ENCODE assay signal across 24 mouse cellular contexts in the genomic region with DNA sequence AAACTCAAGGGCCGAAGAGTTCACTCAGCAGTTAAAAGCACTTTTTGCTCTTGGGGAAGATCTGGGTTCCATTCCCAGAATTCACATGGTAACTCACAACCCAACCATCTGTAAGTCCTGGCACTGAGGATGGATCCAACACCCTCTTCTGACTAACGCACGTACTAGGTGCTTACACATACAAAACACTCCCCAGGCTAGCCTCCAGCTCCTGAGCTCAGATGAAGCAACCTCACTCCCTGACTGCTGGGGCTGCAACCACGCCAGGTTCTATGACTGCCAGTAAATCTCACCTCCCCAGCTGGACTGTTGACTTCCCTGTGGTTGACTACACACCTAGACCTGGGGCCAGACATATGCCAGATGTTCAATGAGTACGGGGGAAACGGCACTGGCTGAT. TPM values are rescaled to one million over a fixed set of nuclear protein-coding genes. Genes with fewer than 3 reads are reported as not detected.
"Had no signal": no experiment of that assay in that cellular context is flagged by ENCODE, and none has a peak within 500 bp of the region (broad histone marks: within the 10 kb centered on the region; RNA-seq: fewer than 3 reads in every experiment).

No protein-coding gene starts in this region.

- H3K27ac ChIP-seq: kidney, embryonic 15.5 days; limb, embryonic 10.5 days; limb, embryonic 13.5 days; liver, embryonic 14.5 days; macrophage; midbrain, embryonic 12.5 days; midbrain, embryonic 15.5 days; neural tube, embryonic 12.5 days; neural tube, embryonic 15.5 days; stomach, postnatal 0 days had no signal

- H3K4me3 ChIP-seq: kidney, embryonic 15.5 days; limb, embryonic 10.5 days; limb, embryonic 13.5 days; midbrain, embryonic 12.5 days; midbrain, embryonic 15.5 days; neural tube, embryonic 12.5 days; neural tube, embryonic 15.5 days had no signal

- H3K27me3 ChIP-seq: kidney, embryonic 15.5 days; limb, embryonic 13.5 days; midbrain, embryonic 12.5 days; midbrain, embryonic 15.5 days; neural tube, embryonic 12.5 days; neural tube, embryonic 15.5 days had no signal

- DNase-seq: kidney, adult 8-10 months; kidney, postnatal 10 days; kidney, postnatal 36 days; layer of hippocampus, adult 9-11 months; liver; liver, postnatal 0 days; lung, embryonic 14.5 days; right cerebral cortex, adult 18-20 months; right cerebral cortex, postnatal 14 days; right cerebral cortex, postnatal 4 days; thymus, adult 2 months; thymus, postnatal 14 days; thymus, postnatal 4 days had no signal

RNA-seq across cellular contexts. Expression of a gene that starts 4.3 kb away (rescaled TPM):
- polyA plus RNA-seq: limb, embryonic 13.5 days; liver, postnatal 0 days; lung, postnatal 0 days; macrophage; stomach, postnatal 0 days had no signal
